9 mouse cellular contexts compared by ENCODE assay signal in the genomic region with DNA sequence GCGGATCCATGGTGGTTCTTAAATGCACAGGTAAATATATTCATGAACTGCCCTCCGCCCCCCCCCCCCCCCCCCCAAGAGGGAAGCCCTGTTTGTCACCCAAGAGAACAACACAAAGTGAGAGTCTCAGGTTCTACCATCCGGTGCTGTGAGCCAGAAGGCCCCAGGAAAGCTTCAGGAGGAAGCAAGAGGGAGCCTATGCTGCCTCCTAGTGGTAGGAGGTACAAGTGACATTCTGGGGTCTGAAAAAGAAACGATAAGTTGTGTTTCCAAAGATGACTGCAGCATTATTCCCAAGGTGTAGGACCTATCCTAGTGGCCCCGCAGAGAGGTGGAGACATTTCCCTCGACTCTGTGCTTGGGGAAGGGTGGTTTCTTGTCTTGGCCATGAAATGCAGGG.
DNase-seq lines count a peak whose midpoint lies in the region; ATAC-seq and TF ChIP-seq lines count a peak whose summit lies in the region.
"Had no signal": no experiment of that assay in that cellular context is flagged by ENCODE, and none has a peak within 500 bp of the region (broad histone marks: within the 10 kb centered on the region; RNA-seq: fewer than 3 reads in every experiment).

No protein-coding gene starts in this region.

- no peak for ATAC-seq in kidney, postnatal 0 days (replicated peaks; ENCODE audit: low FRiP score, low read depth)

- intact Hi-C loops in gastrocnemius, adult 2 months (cut with DNase I): loop anchor here (1.0 to 5.0 kb wide), 2 partner anchors 102 to 196 kb away; no protein-coding TSS in a partner anchor

- H3K4me3 ChIP-seq in gastrocnemius, adult 2 months: no peak overlapping the region
- H3K4me3 ChIP-seq in kidney, postnatal 0 days (replicated peaks; ENCODE audit: low read depth, low read length): no peak overlapping the region
- H3K4me3 ChIP-seq: limb, embryonic 15.5 days had no signal

- H3K4me1 ChIP-seq in kidney, postnatal 0 days (replicated peaks; ENCODE audit: insufficient read depth, low read length): no peaks in the 10 kb centered on the region

- 52% methylated on average over 6 of the region's 6 CpGs for WGBS in kidney, postnatal 0 days

- no peaks in the 10 kb centered on the region for H3K27me3 ChIP-seq in kidney, postnatal 0 days (ENCODE audit: insufficient read depth, low read length)
- no peaks in the 10 kb centered on the region for H3K27me3 ChIP-seq in splenic B cell, adult 2 months (ENCODE audit: control insufficient read depth, insufficient read depth, low read length, poor library complexity, severe bottlenecking)
- H3K27me3 ChIP-seq: limb, embryonic 15.5 days had no signal

- H3K9ac ChIP-seq in kidney, postnatal 0 days (ENCODE audit: low read depth, low read length): no peak overlapping the region
- H3K9ac ChIP-seq: limb, embryonic 15.5 days had no signal

- peak; percentile 79 for TF ChIP-seq CTCF in gastrocnemius, adult 2 months (IDR thresholded peaks at IDR 0.05)
- peak; percentile 75 for TF ChIP-seq CTCF in kidney, postnatal 0 days (IDR thresholded peaks at IDR 0.05; ENCODE audit: low read depth)

- no peaks in the 10 kb centered on the region for H3K9me3 ChIP-seq in kidney, postnatal 0 days (replicated peaks; ENCODE audit: low read length)
- H3K9me3 ChIP-seq: limb, embryonic 15.5 days had no signal

- no peak overlapping the region for H3K4me2 ChIP-seq in kidney, postnatal 0 days (ENCODE audit: low read length)
- H3K4me2 ChIP-seq: limb, embryonic 15.5 days had no signal

- peak; percentile 46 for DNase-seq in gastrocnemius, adult 2 months
- no peak for DNase-seq in gastrocnemius, adult 8-10 months (ENCODE audit: low spot score in 2 of 2)
- peak; percentile 17 for DNase-seq in urinary bladder, postnatal 25 days (ENCODE audit: low spot score)
- DNase-seq in urinary bladder, postnatal 4 days (ENCODE audit: low spot score in 2 of 2): no peak
- peak; percentile 82 for DNase-seq in kidney, postnatal 0 days (ENCODE audit: low spot score)
- peak; percentile 2 for DNase-seq in splenic B cell, adult 2 months (ENCODE audit: low read depth, low spot score)
- DNase-seq in MN1 (ENCODE audit: low spot score) (no peak), adipocyte (ENCODE audit: low spot score) (no peak)

- H3K27ac ChIP-seq in gastrocnemius, adult 2 months: no peak overlapping the region
- H3K27ac ChIP-seq in kidney, postnatal 0 days: no peak overlapping the region
- H3K27ac ChIP-seq: limb, embryonic 15.5 days had no signal

- no peaks in the 10 kb centered on the region for H3K36me3 ChIP-seq in kidney, postnatal 0 days (ENCODE audit: insufficient read depth, low read length)
- no peaks in the 10 kb centered on the region for H3K36me3 ChIP-seq in splenic B cell, adult 2 months (ENCODE audit: control insufficient read depth, insufficient read depth, low read length, poor library complexity, severe bottlenecking)
- H3K36me3 ChIP-seq: limb, embryonic 15.5 days had no signal

Comparison
In these comparisons a context has a peak if more than half of its experiments do, and no peak if none do; other contexts are left out.
1. DNase-seq: peak in gastrocnemius, adult 2 months (single experiment), urinary bladder, postnatal 25 days (single experiment), kidney, postnatal 0 days (single experiment) and splenic B cell, adult 2 months (single experiment); none in gastrocnemius, adult 8-10 months (0 of 2), urinary bladder, postnatal 4 days (0 of 2), MN1 (single experiment) and adipocyte (single experiment).